Mouse (Mus musculus) embryonic facial prominence, embryonic 15.5 days (tissue): Measurements from ENCODE around the gene Xbp1. TPM values are rescaled to one million over a fixed set of nuclear protein-coding genes. Genes with fewer than 3 reads are reported as not detected.

Experiments used
- ATAC-seq: fragments of 200-750 bp; cut with Nextera tagmentation; 2 replicates; pipeline ENCODE4 v1.8.0; 2017; ENCODE audit warnings: low read depth, moderate TSS enrichment; ENCODE audit not compliant: insufficient number of reproducible peaks, low FRiP score, low TSS enrichment
- H3K27ac ChIP-seq: fragments of 300-500 bp; sonication (generic); replicated peaks from 2 replicates; pipeline ENCODE4 v1.5.1; 2015; ENCODE audit warnings: mild to moderate bottlenecking, inconsistent platforms
- H3K27me3 ChIP-seq: fragments of 300-500 bp; sonication (generic); 2 replicates; pipeline ENCODE4 v1.6.1; 2015; ENCODE audit warnings: inconsistent platforms
- H3K36me3 ChIP-seq: fragments of 300-500 bp; sonication (generic); 2 replicates; pipeline ENCODE4 v1.6.1; 2015; ENCODE audit warnings: mild to moderate bottlenecking, inconsistent platforms
- H3K4me1 ChIP-seq: fragments of 300-500 bp; sonication (generic); 2 replicates; pipeline ENCODE4 v1.6.1; 2015; ENCODE audit warnings: inconsistent platforms
- H3K4me2 ChIP-seq: fragments of 300-500 bp; sonication (generic); replicated peaks from 2 replicates; pipeline ENCODE4 v1.6.1; 2015; ENCODE audit warnings: mild to moderate bottlenecking, inconsistent platforms
- H3K4me3 ChIP-seq: fragments of 300-500 bp; sonication (generic); replicated peaks from 2 replicates; pipeline ENCODE4 v1.5.1; 2015; ENCODE audit warnings: mild to moderate bottlenecking, inconsistent platforms
- H3K9ac ChIP-seq: fragments of 300-500 bp; sonication (generic); 2 replicates; pipeline ENCODE4 v1.6.1; 2015; ENCODE audit warnings: inconsistent platforms
- H3K9me3 ChIP-seq: fragments of 300-500 bp; sonication (generic); replicated peaks from 2 replicates; pipeline ENCODE4 v1.6.1; 2016; ENCODE audit warnings: inconsistent platforms
- WGBS: fragments of 180-500 bp; shearing (Covaris S2); methylation state at CpG from one replicate; pipeline ENCODE4 v1.1.7; 2015; 5-methylcytosine and 5-hydroxymethylcytosine counted together
- polyA plus RNA-seq: library from polyadenylated mRNA; unstranded; fragments of >200 nt; fragmentation: Nextera tagmentation; extraction: Ambion mirVana; gene quantifications from 2 replicates; pipeline ENCODE4 v1.2.1, GENCODE M21; 2015

Gene Xbp1
- polyA plus RNA-seq, 1 experiment from 2014 or later = 209 TPM

DNA sequence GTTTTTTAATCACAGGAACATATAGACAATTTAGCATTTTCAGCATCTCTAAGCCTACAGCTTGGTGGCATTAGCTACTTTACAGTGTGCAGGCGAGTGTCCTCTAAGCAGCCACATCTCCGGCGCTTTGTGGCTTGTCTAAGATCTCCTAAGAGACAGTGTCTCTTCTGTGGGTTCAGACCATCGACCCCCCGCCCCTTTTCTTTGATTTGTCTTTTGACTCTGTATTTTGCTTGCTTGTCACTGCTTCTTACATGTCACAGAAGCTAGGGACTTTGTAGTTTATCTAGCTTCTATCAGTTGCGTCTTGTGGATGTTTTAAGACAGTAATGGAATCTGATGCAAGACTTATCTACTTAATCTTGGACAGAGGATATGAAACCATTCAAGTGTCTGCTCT is 3.1 kb upstream of the Xbp1 start:
- no peaks in the 10 kb centered on the region for H3K27me3 ChIP-seq
- H3K4me3 ChIP-seq = no peak overlapping the region
- H3K4me1 ChIP-seq = peaks cover 10% of the 10 kb centered on the region
- no peaks in the 10 kb centered on the region for H3K36me3 ChIP-seq
- no peak for ATAC-seq
- H3K9ac ChIP-seq = no peak overlapping the region
- WGBS = 71% methylated on average over 6 of the region's 6 CpGs
- H3K9me3 ChIP-seq = no peaks in the 10 kb centered on the region
- H3K4me2 ChIP-seq = no peak overlapping the region
- H3K27ac ChIP-seq = no peak overlapping the region

DNA sequence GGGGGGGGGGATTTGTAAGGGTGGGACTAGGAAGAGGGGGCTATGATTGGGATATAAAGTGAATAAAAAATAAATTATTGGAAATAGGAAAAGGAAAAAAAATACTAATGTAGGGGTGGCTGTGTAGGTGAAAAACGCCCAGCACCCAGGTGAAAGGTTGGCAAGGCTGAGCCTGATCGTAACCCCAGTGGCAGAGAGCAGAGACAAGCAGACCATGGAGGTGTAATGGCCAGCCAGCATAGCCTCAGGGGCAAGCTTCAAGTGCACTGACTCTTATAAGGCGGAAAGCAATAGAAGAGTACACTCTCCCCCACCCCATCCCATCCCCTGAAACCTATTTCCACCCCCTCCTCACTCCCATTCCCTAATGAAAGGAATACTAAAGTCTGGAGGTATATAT is 778 bp upstream of the Xbp1 start:
- Histone ChIP-seq H3K27ac (no peak overlapping the region; the same call in 1 of the 2 replicates), H3K4me3 (peak overlapping the region; percentile 85; the same call in 1 of the 2 replicates), H3K27me3 (no peaks in the 10 kb centered on the region), H3K9me3 (no peaks in the 10 kb centered on the region), H3K9ac (no peak overlapping the region), H3K4me1 (peaks cover 27% of the 10 kb centered on the region), H3K36me3 (peaks cover 21% of the 10 kb centered on the region), H3K4me2 (no peak overlapping the region)
- ATAC-seq = no peak
- WGBS = 81% methylated on average over 3 of the region's 3 CpGs

DNA sequence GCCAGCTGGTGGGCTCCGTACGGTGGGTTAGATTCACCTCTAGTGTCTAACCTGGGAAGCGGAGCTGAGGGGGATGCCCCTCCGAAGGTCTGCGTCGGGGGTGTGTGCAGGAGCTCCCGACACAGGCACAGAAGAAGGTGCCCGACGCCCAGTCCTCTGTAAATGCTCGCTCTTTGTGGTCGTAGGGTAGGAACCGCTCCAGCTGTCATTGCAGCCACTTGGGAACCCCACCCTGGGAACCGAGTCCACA is 732 bp downstream of the Xbp1 start:
- WGBS = 1% methylated on average over 13 of the region's 13 CpGs
- Histone ChIP-seq H3K27ac (peak overlapping the region; percentile 93), H3K4me3 (peak overlapping the region; percentile 85), H3K9ac (peak overlapping the region; percentile 94), H3K36me3 (peaks cover 36% of the 10 kb centered on the region), H3K4me2 (peak overlapping the region; percentile 52), H3K27me3 (no peaks in the 10 kb centered on the region), H3K9me3 (no peaks in the 10 kb centered on the region), H3K4me1 (peaks cover 27% of the 10 kb centered on the region)
- no peak for ATAC-seq

DNA sequence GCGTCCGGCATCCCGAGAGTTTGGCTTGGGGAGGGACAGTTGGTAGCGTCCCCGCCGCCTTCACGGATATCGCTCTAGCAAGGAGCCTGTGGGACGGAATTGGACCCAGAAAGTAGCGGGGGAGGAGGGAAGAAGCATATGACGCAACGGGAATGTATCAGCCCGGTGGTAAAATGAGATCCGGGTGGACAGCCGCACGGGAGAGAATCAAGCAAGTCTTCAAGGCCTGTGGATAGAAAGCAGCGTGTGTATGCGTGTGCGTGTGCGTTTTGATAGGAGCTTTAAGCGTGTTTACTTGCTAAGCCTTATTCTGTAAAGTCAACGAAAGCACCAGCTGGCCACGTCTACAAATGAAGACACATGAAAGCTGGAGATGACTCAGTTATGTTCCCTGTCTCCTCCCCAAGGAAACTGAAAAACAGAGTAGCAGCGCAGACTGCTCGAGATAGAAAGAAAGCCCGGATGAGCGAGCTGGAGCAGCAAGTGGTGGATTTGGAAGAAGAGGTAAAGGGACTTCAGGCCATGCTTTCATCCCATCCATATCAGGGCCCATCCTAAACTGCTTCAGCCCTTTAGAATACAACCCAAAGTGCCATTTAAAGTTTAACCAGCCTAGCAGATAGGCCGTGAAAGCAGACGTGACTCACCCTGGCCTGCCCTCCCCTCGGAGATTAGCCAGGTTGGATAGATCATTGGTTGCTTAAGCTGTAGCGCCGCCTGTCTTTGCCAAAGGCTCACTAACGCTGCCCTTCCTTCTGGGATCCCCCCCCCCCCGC is 1.2 kb downstream of the Xbp1 start:
- peaks cover 27% of the 10 kb centered on the region for H3K4me1 ChIP-seq
- peak; percentile 11; the same call in 1 of the 2 replicates for ATAC-seq
- peak overlapping the region; percentile 94 for H3K9ac ChIP-seq
- H3K9me3 ChIP-seq = no peaks in the 10 kb centered on the region
- WGBS = under 1% methylated on average over 34 of the region's 34 CpGs
- H3K27ac ChIP-seq = peak overlapping the region; percentile 93
- H3K27me3 ChIP-seq = no peaks in the 10 kb centered on the region
- H3K36me3 ChIP-seq = peaks cover 41% of the 10 kb centered on the region
- H3K4me2 ChIP-seq = peak overlapping the region; percentile 52
- H3K4me3 ChIP-seq = peak overlapping the region; percentile 85

DNA sequence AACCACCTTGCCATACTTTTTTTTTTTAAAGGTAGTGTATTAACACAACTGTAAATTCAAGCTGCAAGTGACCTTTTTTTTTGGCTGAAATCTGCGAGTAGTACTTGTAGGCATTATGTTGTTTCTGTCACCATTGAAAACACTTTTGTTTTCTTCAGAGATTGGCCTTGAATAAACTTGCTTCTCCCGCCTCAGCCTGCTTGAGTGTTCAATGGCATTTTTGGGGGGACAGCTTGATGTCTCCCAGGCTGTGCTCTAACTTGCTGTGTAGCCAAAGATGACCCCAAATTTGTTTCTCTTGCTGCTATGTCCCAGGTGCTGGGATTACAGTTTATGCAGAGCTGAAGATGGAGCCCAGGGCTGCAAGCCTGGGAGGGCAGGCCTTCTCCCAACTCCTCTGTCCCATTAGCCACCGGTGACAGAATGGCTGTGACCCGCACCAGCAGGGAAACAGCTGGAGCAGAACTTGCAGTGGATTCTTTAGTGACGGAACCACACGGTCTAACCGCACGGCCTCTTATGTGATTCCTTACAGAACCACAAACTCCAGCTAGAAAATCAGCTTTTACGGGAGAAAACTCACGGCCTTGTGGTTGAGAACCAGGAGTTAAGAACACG is 2.4 kb downstream of the Xbp1 start:
- H3K4me2 ChIP-seq = peak overlapping the region; percentile 52
- 0 out of 2 replicates have a peak overlapping the region, but pooled peaks have one; percentile 2 for H3K9ac ChIP-seq
- H3K27ac ChIP-seq = no peak overlapping the region
- WGBS = 82% methylated on average over 11 of the region's 11 CpGs
- ATAC-seq = no peak
- no peaks in the 10 kb centered on the region for H3K9me3 ChIP-seq
- no peaks in the 10 kb centered on the region for H3K27me3 ChIP-seq
- peaks cover 27% of the 10 kb centered on the region for H3K4me1 ChIP-seq
- H3K4me3 ChIP-seq = peak overlapping the region; percentile 85
- H3K36me3 ChIP-seq = peaks cover 50% of the 10 kb centered on the region

DNA sequence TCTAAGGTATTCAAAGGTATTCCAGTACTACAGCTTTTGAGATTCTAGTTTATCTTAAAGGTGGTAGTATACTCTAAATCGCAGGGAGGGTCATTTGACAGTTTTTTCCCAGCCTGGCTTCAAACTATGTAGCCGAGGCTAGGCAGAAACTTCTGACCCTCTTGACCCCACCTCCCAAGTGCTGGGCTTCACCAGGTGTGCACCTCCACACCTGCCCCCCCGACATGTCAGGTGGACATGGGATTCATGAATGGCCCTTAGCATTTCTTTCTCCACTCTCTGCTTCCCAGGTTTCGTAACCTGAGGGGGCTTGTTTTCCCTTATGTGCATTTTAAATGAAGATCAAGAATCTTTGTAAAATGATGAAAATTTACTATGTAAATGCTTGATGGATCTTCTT is 5.0 kb downstream of the Xbp1 start:
- Histone ChIP-seq H3K27ac (no peak overlapping the region), H3K9me3 (no peaks in the 10 kb centered on the region), H3K4me2 (no peak overlapping the region), H3K9ac (no peak overlapping the region), H3K36me3 (peaks cover 67% of the 10 kb centered on the region), H3K4me3 (no peak overlapping the region), H3K4me1 (peaks cover 23% of the 10 kb centered on the region), H3K27me3 (no peaks in the 10 kb centered on the region)
- no peak for ATAC-seq
- 92% methylated on average over 4 of the region's 4 CpGs for WGBS

DNA sequence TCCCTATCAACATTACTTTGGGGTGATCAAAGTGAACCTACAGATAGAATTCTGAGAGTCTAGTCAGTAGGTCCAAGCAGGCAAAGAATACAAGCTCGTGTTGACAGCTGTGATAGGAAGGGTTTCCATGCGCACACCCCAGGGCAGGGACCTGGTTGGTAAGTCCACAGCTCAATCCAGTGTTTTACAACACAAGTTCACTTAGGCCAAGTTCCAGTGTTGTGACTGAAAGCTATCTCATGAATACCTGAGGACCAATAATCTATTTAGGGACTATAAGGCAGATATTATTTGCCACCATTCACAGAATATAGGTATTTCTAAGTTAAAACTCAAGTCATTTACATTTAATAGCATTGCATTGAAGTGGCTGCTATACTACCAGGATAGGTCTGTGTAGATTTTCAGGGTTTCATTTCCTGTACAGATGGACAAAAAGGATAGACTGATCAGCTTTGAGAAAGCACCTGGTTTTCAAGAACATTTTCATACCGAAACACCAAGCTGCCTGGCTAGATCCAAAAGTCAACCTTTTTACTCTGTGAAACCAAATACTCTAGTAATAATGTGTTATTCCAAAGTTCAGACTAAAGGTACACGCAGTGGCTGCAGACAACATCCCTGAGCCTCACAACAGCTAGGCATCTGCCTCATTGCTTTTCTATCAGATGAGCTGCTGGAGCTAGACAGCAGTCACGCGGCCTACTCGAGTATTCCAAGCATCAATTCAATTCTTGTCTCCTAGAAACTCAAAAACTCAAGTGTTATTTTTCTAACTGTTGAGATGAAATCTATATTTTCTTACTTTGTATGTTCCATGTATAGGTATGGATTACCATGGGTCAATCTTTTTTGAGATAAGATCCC is 6.3 kb downstream of the Xbp1 start:
- no peaks in the 10 kb centered on the region for H3K27me3 ChIP-seq
- H3K27ac ChIP-seq = no peak overlapping the region
- 87% methylated on average over 7 of the region's 7 CpGs for WGBS
- no peak overlapping the region for H3K4me3 ChIP-seq
- no peaks in the 10 kb centered on the region for H3K9me3 ChIP-seq
- peaks cover 81% of the 10 kb centered on the region for H3K36me3 ChIP-seq
- H3K9ac ChIP-seq = no peak overlapping the region
- no peak for ATAC-seq
- H3K4me1 ChIP-seq = peaks cover 23% of the 10 kb centered on the region
- H3K4me2 ChIP-seq = no peak overlapping the region

DNA sequence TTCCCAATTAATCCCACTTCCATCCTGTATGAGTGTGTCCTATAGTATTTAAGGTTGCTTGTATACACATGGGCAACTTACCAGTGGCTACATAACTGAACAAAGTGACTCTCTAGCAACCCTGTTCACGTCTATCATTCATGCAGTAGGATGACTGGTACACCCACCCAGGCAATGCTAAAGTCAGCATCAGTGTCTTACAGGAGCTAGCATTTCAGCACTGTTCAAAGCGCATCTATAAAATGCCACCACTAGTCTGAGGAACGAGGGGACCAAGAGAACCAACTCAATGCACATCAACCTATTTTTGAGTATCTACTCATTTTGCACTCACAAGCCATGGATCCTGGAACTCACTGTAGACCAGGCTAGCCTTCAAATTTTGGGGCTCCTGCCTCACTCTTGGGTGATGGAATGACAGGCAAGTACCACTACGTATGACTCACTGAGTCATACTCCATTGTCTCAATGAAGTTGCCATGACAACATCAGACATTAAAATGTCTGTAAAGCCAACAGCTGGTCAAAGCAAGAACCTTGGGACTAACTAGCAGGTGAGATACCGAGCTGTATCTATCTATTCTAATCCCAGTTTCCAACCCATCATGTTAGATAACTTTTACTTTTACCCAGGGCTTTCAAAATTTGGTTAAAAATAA is 7.5 kb downstream of the Xbp1 start:
- WGBS = 78% methylated on average over 5 of the region's 5 CpGs
- no peak overlapping the region for H3K4me3 ChIP-seq
- no peak overlapping the region for H3K9ac ChIP-seq
- H3K4me1 ChIP-seq = peaks cover 11% of the 10 kb centered on the region
- no peaks in the 10 kb centered on the region for H3K27me3 ChIP-seq
- ATAC-seq = no peak
- H3K9me3 ChIP-seq = no peaks in the 10 kb centered on the region
- no peak overlapping the region for H3K4me2 ChIP-seq
- H3K36me3 ChIP-seq = peaks cover 85% of the 10 kb centered on the region
- H3K27ac ChIP-seq = no peak overlapping the region

DNA sequence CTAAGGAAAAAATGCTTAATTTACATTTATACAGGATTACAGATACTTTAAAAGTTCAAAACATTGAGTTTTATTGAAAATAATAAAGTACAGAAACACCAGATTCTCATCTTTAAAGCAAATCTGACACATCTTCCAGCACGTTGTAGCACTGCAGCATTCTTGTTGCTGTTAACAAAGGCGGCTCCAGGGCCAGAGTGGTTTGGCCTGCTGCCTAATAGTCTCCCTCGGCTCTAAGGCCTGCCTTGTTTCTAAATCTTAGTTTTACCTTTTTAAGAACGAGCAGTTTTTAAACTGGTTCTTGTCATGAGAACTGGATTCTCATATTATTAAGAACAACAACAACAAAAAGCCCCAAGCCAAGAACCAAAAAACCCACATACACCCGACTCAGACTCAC is 8.4 kb downstream of the Xbp1 start:
- Histone ChIP-seq H3K27ac (no peak overlapping the region), H3K4me2 (no peak overlapping the region), H3K36me3 (peaks cover 84% of the 10 kb centered on the region), H3K4me1 (0 out of 2 replicates have a peak, but pooled peaks cover 3% of the 10 kb centered on the region), H3K27me3 (no peaks in the 10 kb centered on the region), H3K4me3 (no peak overlapping the region), H3K9me3 (no peaks in the 10 kb centered on the region), H3K9ac (no peak overlapping the region)
- 45% methylated on average over 5 of the region's 5 CpGs for WGBS
- no peak for ATAC-seq

DNA sequence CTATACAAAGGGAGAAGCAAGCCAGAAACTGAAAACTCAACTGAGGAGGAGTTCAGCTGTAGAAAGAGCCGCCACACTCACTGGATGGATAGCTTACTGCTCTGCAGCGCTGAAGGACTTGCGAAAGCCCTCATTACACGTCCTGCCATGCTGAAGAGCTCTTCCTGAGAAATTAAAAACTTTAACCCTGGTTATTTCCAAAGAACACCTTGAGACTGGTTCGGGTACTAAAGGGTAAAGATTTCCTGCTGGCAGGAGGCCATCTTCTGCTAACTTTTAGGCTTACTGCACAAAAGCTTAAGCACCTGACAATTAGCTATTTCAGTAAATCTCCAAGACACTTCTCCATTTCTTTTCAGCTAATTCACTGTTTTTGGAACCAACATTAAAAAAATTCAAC is 9.7 kb downstream of the Xbp1 start:
- peaks cover 84% of the 10 kb centered on the region for H3K36me3 ChIP-seq
- H3K4me3 ChIP-seq = no peak overlapping the region
- H3K27ac ChIP-seq = no peak overlapping the region
- no peaks in the 10 kb centered on the region for H3K4me1 ChIP-seq
- no peak overlapping the region for H3K4me2 ChIP-seq
- no peaks in the 10 kb centered on the region for H3K27me3 ChIP-seq
- H3K9me3 ChIP-seq = no peaks in the 10 kb centered on the region
- no peak overlapping the region for H3K9ac ChIP-seq
- ATAC-seq = no peak
- WGBS = 73% methylated on average over 5 of the region's 5 CpGs

DNA sequence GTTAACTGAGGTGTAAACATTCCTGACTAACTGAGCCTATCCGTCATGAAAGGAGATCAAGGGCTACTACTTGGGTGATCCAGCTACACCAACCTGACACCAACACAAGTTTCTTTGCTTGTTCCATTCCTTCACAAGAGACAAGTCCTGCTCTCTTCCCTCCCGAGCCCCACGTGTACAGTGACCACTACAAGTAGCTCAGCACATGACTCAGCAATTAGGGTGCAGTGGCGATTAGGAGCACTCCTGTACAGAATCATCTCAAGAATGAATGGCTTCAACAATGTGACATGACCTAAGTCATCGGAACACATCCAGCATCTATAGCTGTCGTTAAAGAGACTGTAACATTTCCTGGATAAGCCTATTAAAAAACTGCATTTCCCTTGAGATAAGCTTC is 10.3 kb downstream of the Xbp1 start:
- 69% methylated on average over 6 of the region's 6 CpGs for WGBS

More for the DNA sequence above, 10.3 kb downstream of the Xbp1 start:
- Histone ChIP-seq H3K36me3 (peaks cover 78% of the 10 kb centered on the region), H3K27me3 (no peaks in the 10 kb centered on the region), H3K9ac (no peak overlapping the region), H3K4me3 (no peak overlapping the region), H3K9me3 (no peaks in the 10 kb centered on the region), H3K27ac (no peak overlapping the region), H3K4me2 (no peak overlapping the region), H3K4me1 (no peaks in the 10 kb centered on the region)
- no peak for ATAC-seq
